Mouse (Mus musculus): ENCODE data around the gene Pkd1.

DNA sequence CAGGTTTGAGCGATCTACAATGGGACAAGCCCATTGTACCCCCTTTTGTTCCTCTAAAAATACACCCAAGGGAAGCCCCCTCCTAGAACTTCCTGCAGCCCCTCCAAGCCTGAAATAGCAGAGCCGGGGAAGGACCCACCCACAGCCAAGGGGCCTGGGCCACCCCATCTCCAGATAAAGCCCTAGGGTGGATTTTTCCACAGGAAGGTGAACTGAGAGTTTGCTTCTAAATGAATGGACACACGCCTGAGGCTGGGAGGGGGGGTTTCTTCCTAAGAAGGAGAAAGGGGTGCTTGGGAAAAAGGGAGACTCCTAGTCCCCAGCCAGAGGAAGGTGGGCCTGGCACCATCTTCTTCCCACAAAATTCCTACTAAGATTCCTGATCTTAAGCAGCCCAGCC, 96.3 kb downstream of the Pkd1 start:
- TF ChIP-seq CTCF (IDR thresholded peaks at IDR 0.05), result no peak
- TF ChIP-seq EP300 (IDR thresholded peaks at IDR 0.05; ENCODE audit: insufficient read depth, low read depth, low read length), result no peak
- no peak; the same call in 1 of the 2 replicates for TF ChIP-seq POLR2A (IDR thresholded peaks at IDR 0.05; ENCODE audit: insufficient read depth, low read depth, low read length)
